Mouse (Mus musculus) thymus, adult 2 months (tissue): ENCODE results near the gene Olfr1324.

Source experiments
- CTCF ChIP-seq: fragments of 200-500 bp; IDR thresholded peaks from 2 replicates; pipeline ENCODE4 v1.5.1; 2012; ENCODE audit warnings: mild to moderate bottlenecking, control low read depth, low read length, moderate library complexity, borderline replicate concordance; ENCODE audit not compliant: control insufficient read depth, poor library complexity, insufficient read depth; ENCODE audit errors: extremely low read depth
- POLR2A ChIP-seq: fragments of 200-500 bp; IDR thresholded peaks from 2 replicates; pipeline ENCODE4 v1.6.1; 2012; ENCODE audit warnings: mild to moderate bottlenecking, low read length, control low read depth, moderate library complexity; ENCODE audit not compliant: control insufficient read depth, poor library complexity, insufficient read depth; ENCODE audit errors: extremely low read depth

DNA sequence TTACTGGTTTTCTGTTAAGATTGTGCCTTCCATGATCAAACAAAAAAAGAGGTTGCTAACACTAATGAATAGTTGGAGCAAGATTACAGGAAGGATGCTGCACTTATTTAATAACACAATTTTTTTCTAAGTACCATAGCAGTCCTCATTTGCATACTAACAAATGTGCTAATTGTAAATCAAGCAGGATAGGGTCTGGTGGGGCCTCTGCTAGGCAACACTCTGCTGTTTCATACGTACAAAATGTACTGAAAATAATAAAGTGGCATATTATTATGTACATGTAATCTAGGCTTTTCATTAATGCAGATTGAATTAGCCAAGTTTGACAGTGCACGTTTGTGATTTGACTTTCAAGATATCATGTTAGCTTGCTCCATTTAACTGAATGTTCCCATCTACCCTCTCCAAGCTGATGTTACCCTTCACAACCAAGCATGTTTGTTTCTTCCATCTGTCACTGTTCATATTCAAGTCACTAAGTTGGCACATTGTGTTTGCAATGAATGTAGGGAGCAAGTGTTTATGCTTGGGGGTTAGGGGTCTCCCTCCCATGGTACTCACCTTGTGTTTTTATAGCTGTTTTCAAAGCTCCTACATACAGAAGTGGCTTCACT, 478 bp downstream of the Olfr1324 start:
- no peak for TF ChIP-seq CTCF
- no peak for TF ChIP-seq POLR2A
